Mouse (Mus musculus) heart, embryonic 10.5 days (tissue): ENCODE measurements around the gene Spire2. TPM values are rescaled to one million over a fixed set of nuclear protein-coding genes. Genes with fewer than 3 reads are reported as not detected.
A peak's percentile ranks its signal among the peaks of the same experiment; 100 is the strongest.

Source experiments
- DNase-seq: peaks from one replicate; pipeline ENCODE4 v3.0.0-alpha.2; 2017; ENCODE audit warnings: low spot score
- H3K27ac ChIP-seq: fragments of 300-500 bp; sonication (generic); 2 replicates; pipeline ENCODE4 v1.5.1; 2016; ENCODE audit warnings: mild to moderate bottlenecking
- H3K27me3 ChIP-seq: fragments of 300-500 bp; sonication (generic); 2 replicates; pipeline ENCODE4 v1.6.1; 2016; ENCODE audit warnings: mild to moderate bottlenecking; ENCODE audit not compliant: poor library complexity, insufficient read depth, severe bottlenecking
- H3K36me3 ChIP-seq: fragments of 300-500 bp; sonication (generic); 2 replicates; pipeline ENCODE4 v1.6.1; 2016; ENCODE audit warnings: mild to moderate bottlenecking, moderate library complexity
- H3K4me1 ChIP-seq: fragments of 300-500 bp; sonication (generic); 2 replicates; pipeline ENCODE4 v1.6.1; 2016; ENCODE audit warnings: mild to moderate bottlenecking
- H3K4me3 ChIP-seq: fragments of 300-500 bp; sonication (generic); 2 replicates; pipeline ENCODE4 v1.5.1; 2016; ENCODE audit warnings: mild to moderate bottlenecking, moderate library complexity
- H3K9me3 ChIP-seq: fragments of 300-500 bp; sonication (generic); 2 replicates; pipeline ENCODE4 v1.6.1; 2016; ENCODE audit warnings: mild to moderate bottlenecking, moderate library complexity
- WGBS: fragments of 180-500 bp; shearing (Covaris S2); methylation state at CpG from one replicate; pipeline ENCODE4 v1.1.7; 2016; 5-methylcytosine and 5-hydroxymethylcytosine counted together
- polyA plus RNA-seq: library from polyadenylated mRNA; unstranded; fragments of >200 nt; fragmentation: Nextera tagmentation; extraction: Ambion mirVana; gene quantifications from 2 replicates; pipeline ENCODE4 v1.2.1, GENCODE M21; 2016

Spire2 gene
- polyA plus RNA-seq, 1 experiment from 2014 or later = 4.4 TPM

GRCm38 (mm10) chr8:123361082-123361739 lies 28.7 kb downstream of the Spire2 start:
- 43% methylated on average over 12 of the region's 12 CpGs for WGBS
- Histone ChIP-seq H3K9me3 (no peaks in the 10 kb centered on the region), H3K27ac (no peak overlapping the region), H3K36me3 (0 out of 2 replicates have a peak, but pooled peaks cover 2% of the 10 kb centered on the region), H3K27me3 (peaks cover 26% of the 10 kb centered on the region), H3K4me3 (no peak overlapping the region), H3K4me1 (0 out of 2 replicates have a peak, but pooled peaks cover 3% of the 10 kb centered on the region)
- peak; percentile 83 for DNase-seq

GRCm38 (mm10) chr8:123373403-123374238 lies 41.1 kb downstream of the Spire2 start, which contains the start of gene Tcf25:
TSS of gene Tcf25 (plus strand) at chr8:123373753.
- peak; percentile 98 for DNase-seq
- H3K4me1 ChIP-seq = peaks cover 34% of the 10 kb centered on the region
- H3K36me3 ChIP-seq = peaks cover 16% of the 10 kb centered on the region
- peak within 1 kb of the TSS; percentile 89 for H3K4me3 ChIP-seq
- no peaks in the 10 kb centered on the region; the same call in 1 of the 2 replicates for H3K27me3 ChIP-seq
- H3K9me3 ChIP-seq = no peaks in the 10 kb centered on the region
- H3K27ac ChIP-seq = peak within 1 kb of the TSS; percentile 98
- under 1% methylated on average over 75 of the region's 75 CpGs for WGBS

GRCm38 (mm10) chr8:123374239-123374578 lies 41.7 kb downstream of the Spire2 start:
- Histone ChIP-seq H3K27ac (peak overlapping the region; percentile 98), H3K36me3 (peaks cover 16% of the 10 kb centered on the region), H3K4me1 (peaks cover 34% of the 10 kb centered on the region), H3K4me3 (peak overlapping the region; percentile 89), H3K9me3 (no peaks in the 10 kb centered on the region), H3K27me3 (no peaks in the 10 kb centered on the region; the same call in 1 of the 2 replicates)
- WGBS = under 1% methylated on average over 20 of the region's 20 CpGs
- DNase-seq = peak; percentile 97

- Histone ChIP-seq H3K4me3 (no peak overlapping the region), H3K27me3 (no peaks in the 10 kb centered on the region), H3K36me3 (peaks cover 20% of the 10 kb centered on the region), H3K9me3 (no peaks in the 10 kb centered on the region), H3K4me1 (peaks cover 31% of the 10 kb centered on the region), H3K27ac (no peak overlapping the region)
- no peak for DNase-seq
- 89% methylated on average over 10 of the region's 10 CpGs for WGBS
These were observed 43.2 kb downstream of the Spire2 start for GRCm38 (mm10) chr8:123375701-123376100.

- no peaks in the 10 kb centered on the region for H3K9me3 ChIP-seq
- no peak overlapping the region for H3K27ac ChIP-seq
- 77% methylated on average over 8 of the region's 8 CpGs for WGBS
- DNase-seq = no peak
- peaks cover 31% of the 10 kb centered on the region for H3K4me1 ChIP-seq
- H3K36me3 ChIP-seq = peaks cover 24% of the 10 kb centered on the region
- no peaks in the 10 kb centered on the region for H3K27me3 ChIP-seq
- H3K4me3 ChIP-seq = no peak overlapping the region
These were observed 43.6 kb downstream of the Spire2 start for GRCm38 (mm10) chr8:123376106-123376505.

- Histone ChIP-seq H3K27me3 (no peaks in the 10 kb centered on the region), H3K4me1 (no peaks in the 10 kb centered on the region), H3K27ac (no peak overlapping the region), H3K36me3 (peaks cover 74% of the 10 kb centered on the region), H3K9me3 (no peaks in the 10 kb centered on the region), H3K4me3 (no peak overlapping the region)
- no peak for DNase-seq
- 83% methylated on average over 4 of the region's 4 CpGs for WGBS
These were observed 49.2 kb downstream of the Spire2 start for GRCm38 (mm10) chr8:123381711-123382110.

GRCm38 (mm10) chr8:123382516-123382915 lies 50.0 kb downstream of the Spire2 start:
- DNase-seq = no peak
- 93% methylated on average over 8 of the region's 8 CpGs for WGBS
- Histone ChIP-seq H3K9me3 (no peaks in the 10 kb centered on the region), H3K4me3 (no peak overlapping the region), H3K27me3 (no peaks in the 10 kb centered on the region), H3K4me1 (no peaks in the 10 kb centered on the region), H3K27ac (no peak overlapping the region), H3K36me3 (peaks cover 77% of the 10 kb centered on the region)

GRCm38 (mm10) chr8:123384883-123385540 lies 52.5 kb downstream of the Spire2 start:
- Histone ChIP-seq H3K27me3 (no peaks in the 10 kb centered on the region), H3K27ac (no peak overlapping the region), H3K9me3 (no peaks in the 10 kb centered on the region), H3K36me3 (peaks cover 97% of the 10 kb centered on the region), H3K4me3 (no peak overlapping the region), H3K4me1 (no peaks in the 10 kb centered on the region)
- WGBS = 68% methylated on average over 9 of the region's 9 CpGs
- no peak for DNase-seq

GRCm38 (mm10) chr8:123387041-123387440 lies 54.5 kb downstream of the Spire2 start:
- H3K27me3 ChIP-seq = no peaks in the 10 kb centered on the region
- WGBS = 75% methylated on average over 3 of the region's 3 CpGs
- H3K4me1 ChIP-seq = no peaks in the 10 kb centered on the region

GRCm38 (mm10) chr8:123387801-123388200 lies 55.3 kb downstream of the Spire2 start:
- 84% methylated on average over 8 of the region's 8 CpGs for WGBS

More at GRCm38 (mm10) chr8:123387041-123387440, 54.5 kb downstream of the Spire2 start:
- H3K4me3 ChIP-seq = no peak overlapping the region
- H3K27ac ChIP-seq = no peak overlapping the region
- H3K36me3 ChIP-seq = peaks cover 100% of the 10 kb centered on the region
- DNase-seq = no peak
- H3K9me3 ChIP-seq = no peaks in the 10 kb centered on the region

GRCm38 (mm10) chr8:123389026-123389425 lies 56.5 kb downstream of the Spire2 start:
- WGBS = 95% methylated on average over 7 of the region's 7 CpGs
- no peaks in the 10 kb centered on the region for H3K9me3 ChIP-seq
- no peaks in the 10 kb centered on the region for H3K27me3 ChIP-seq

More at GRCm38 (mm10) chr8:123387801-123388200, 55.3 kb downstream of the Spire2 start:
- Histone ChIP-seq H3K27me3 (no peaks in the 10 kb centered on the region), H3K4me1 (no peaks in the 10 kb centered on the region), H3K9me3 (no peaks in the 10 kb centered on the region), H3K36me3 (peaks cover 100% of the 10 kb centered on the region), H3K4me3 (no peak overlapping the region), H3K27ac (no peak overlapping the region)
- no peak for DNase-seq

GRCm38 (mm10) chr8:123398308-123398707 lies 65.8 kb downstream of the Spire2 start:
- Histone ChIP-seq H3K4me3 (no peak overlapping the region), H3K27ac (no peak overlapping the region), H3K27me3 (no peaks in the 10 kb centered on the region), H3K4me1 (no peaks in the 10 kb centered on the region), H3K9me3 (no peaks in the 10 kb centered on the region), H3K36me3 (peaks cover 100% of the 10 kb centered on the region)
- DNase-seq = no peak
- WGBS = 92% methylated on average over 13 of the region's 13 CpGs

More at GRCm38 (mm10) chr8:123389026-123389425, 56.5 kb downstream of the Spire2 start:
- no peak for DNase-seq
- peaks cover 100% of the 10 kb centered on the region for H3K36me3 ChIP-seq
- H3K4me1 ChIP-seq = no peaks in the 10 kb centered on the region
- H3K4me3 ChIP-seq = no peak overlapping the region
- no peak overlapping the region for H3K27ac ChIP-seq
